ENCODE assay signal across 9 mouse cellular contexts in the genomic region with DNA sequence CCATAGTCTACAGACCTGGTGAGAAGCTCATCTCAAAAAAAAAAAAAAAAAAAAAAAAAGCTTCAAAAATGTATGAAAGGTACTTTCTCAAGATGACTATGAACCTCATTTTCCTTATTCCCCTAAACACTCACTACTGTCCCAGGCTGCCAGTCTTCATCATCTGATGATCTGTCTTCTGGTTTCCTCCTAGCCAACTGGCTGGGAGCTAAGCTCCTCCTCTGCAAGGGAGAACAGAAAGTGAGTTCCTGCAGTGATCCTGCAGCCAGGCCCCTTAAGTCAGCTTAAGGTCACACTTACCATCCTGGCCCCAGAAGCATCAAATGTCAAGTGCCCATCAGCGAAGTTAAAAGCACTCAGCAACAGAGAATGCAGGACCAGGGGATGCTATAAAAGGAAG. TPM values are rescaled to one million over a fixed set of nuclear protein-coding genes. Genes with fewer than 3 reads are reported as not detected.
DNase-seq lines count a peak whose midpoint lies in the region; ATAC-seq and TF ChIP-seq lines count a peak whose summit lies in the region.
"Had no signal": no experiment of that assay in that cellular context is flagged by ENCODE, and none has a peak within 500 bp of the region (broad histone marks: within the 10 kb centered on the region; RNA-seq: fewer than 3 reads in every experiment).

No protein-coding gene starts in this region.

- no peak for ATAC-seq in forebrain, embryonic 14.5 days
- ATAC-seq in liver, embryonic 15.5 days (ENCODE audit: insufficient read depth), result 0 out of 2 replicates have a peak, but pooled peaks have one; percentile 29

- no peaks in the 10 kb centered on the region for H3K27me3 ChIP-seq in ES-Bruce4 (ENCODE audit: control insufficient read depth, insufficient read depth, low read length, poor library complexity, severe bottlenecking)
- H3K27me3 ChIP-seq in forebrain, embryonic 14.5 days (replicated peaks; ENCODE audit: control insufficient read depth, insufficient read depth, low read length), result no peaks in the 10 kb centered on the region
- H3K27me3 ChIP-seq in liver, embryonic 15.5 days, result no peaks in the 10 kb centered on the region

- peak overlapping the region; percentile 96 for H3K4me3 ChIP-seq in ES-Bruce4 (ENCODE audit: low read depth, low read length)
- peak overlapping the region; percentile 46 for H3K4me3 ChIP-seq in forebrain, embryonic 14.5 days (ENCODE audit: low read depth, low read length)
- H3K4me3 ChIP-seq in liver, embryonic 15.5 days (replicated peaks), result peak overlapping the region; percentile 77

- WGBS in forebrain, embryonic 14.5 days, result 3% methylated on average over 1 of the region's 1 CpGs
- WGBS in liver, embryonic 15.5 days (ENCODE audit: insufficient replicate concordance), result 5% methylated on average over 1 of the region's 1 CpGs

- H3K9ac ChIP-seq in ES-Bruce4 (ENCODE audit: low read depth, poor library complexity, severe bottlenecking), result peak overlapping the region; percentile 84
- peak overlapping the region; percentile 66 for H3K9ac ChIP-seq in forebrain, embryonic 14.5 days (ENCODE audit: low read length)
- H3K9ac ChIP-seq in liver, embryonic 15.5 days, result peak overlapping the region; percentile 74

- TF ChIP-seq CTCF in ES-Bruce4 (IDR thresholded peaks at IDR 0.05; ENCODE audit: low read depth, low read length), result no peak

- no peak for TF ChIP-seq POLR2A in ES-Bruce4 (IDR thresholded peaks at IDR 0.05; ENCODE audit: insufficient read depth, low read length)

- H3K4me1 ChIP-seq in ES-Bruce4 (ENCODE audit: control insufficient read depth, insufficient read depth, low read length), result no peaks in the 10 kb centered on the region
- H3K4me1 ChIP-seq in forebrain, embryonic 14.5 days (ENCODE audit: control insufficient read depth, insufficient read depth, low read length), result peaks cover 9% of the 10 kb centered on the region
- peaks cover 45% of the 10 kb centered on the region for H3K4me1 ChIP-seq in liver, embryonic 15.5 days (replicated peaks)

- peak overlapping the region; percentile 68 for H3K4me2 ChIP-seq in forebrain, embryonic 14.5 days (ENCODE audit: low read length)
- H3K4me2 ChIP-seq in liver, embryonic 15.5 days, result peak overlapping the region; percentile 83

- no peak for TF ChIP-seq EP300 in ES-Bruce4 (IDR thresholded peaks at IDR 0.05; ENCODE audit: insufficient read depth, low read depth, low read length)

- peak; percentile 61 for DNase-seq in 3T3-L1 (ENCODE audit: low read depth, low spot score)
- no peak for DNase-seq in forebrain, embryonic 14.5 days (ENCODE audit: low spot score)
- no peak for DNase-seq in adrenal gland, postnatal 10 days
- no peak for DNase-seq in adipocyte (ENCODE audit: low spot score)
- no peak for DNase-seq in B cell, adult 2 months
- no peak for DNase-seq in cerebellum, adult 8-10 months

- H3K9me3 ChIP-seq in ES-Bruce4 (replicated peaks; ENCODE audit: control insufficient read depth, insufficient read depth, low read length, poor library complexity, severe bottlenecking), result no peaks in the 10 kb centered on the region
- H3K9me3 ChIP-seq in forebrain, embryonic 14.5 days (replicated peaks; ENCODE audit: control insufficient read depth, low read length), result no peaks in the 10 kb centered on the region
- H3K9me3 ChIP-seq in liver, embryonic 15.5 days (replicated peaks), result no peaks in the 10 kb centered on the region

- peaks cover 7% of the 10 kb centered on the region; the same call in 1 of the 2 replicates for H3K36me3 ChIP-seq in ES-Bruce4 (ENCODE audit: control insufficient read depth, insufficient read depth, low read length, poor library complexity, severe bottlenecking)
- 0 out of 2 replicates have a peak, but pooled peaks cover 4% of the 10 kb centered on the region for H3K36me3 ChIP-seq in forebrain, embryonic 14.5 days (ENCODE audit: control insufficient read depth, insufficient read depth, low read length)
- peaks cover 17% of the 10 kb centered on the region for H3K36me3 ChIP-seq in liver, embryonic 15.5 days (replicated peaks)

- H3K27ac ChIP-seq in ES-Bruce4 (ENCODE audit: insufficient read depth, low read length), result peak overlapping the region; percentile 60; the same call in 1 of the 2 replicates
- H3K27ac ChIP-seq in forebrain, embryonic 14.5 days (ENCODE audit: low read depth, low read length), result no peak overlapping the region
- peak overlapping the region; percentile 83 for H3K27ac ChIP-seq in liver, embryonic 15.5 days (replicated peaks)

RNA-seq across cellular contexts. Expression of a gene that starts 0.7 kb away (rescaled TPM):
- polyA plus RNA-seq in ES-Bruce4 (2011; ENCODE audit: insufficient read depth, insufficient read length, low read depth, missing spikeins), result 41.1 and 51.9 TPM in 2 replicates
- 18.1 and 18.2 TPM in 2 replicates for polyA plus RNA-seq in forebrain, embryonic 14.5 days (2014; fragmentation: Nextera tagmentation; extraction: Ambion mirVana)
- 26.0 and 26.8 TPM in 2 replicates for polyA plus RNA-seq in liver, embryonic 15.5 days (2015; fragmentation: Nextera tagmentation; extraction: Ambion mirVana)
- 1 to 10 TPM; 4.3 to 6.5 TPM for total RNA-seq in adrenal gland, postnatal 10 days (2021)

RNA-seq across cellular contexts. Expression of a gene that starts 0.9 kb away (rescaled TPM):
- polyA plus RNA-seq in ES-Bruce4 (2011; ENCODE audit: insufficient read depth, insufficient read length, low read depth, missing spikeins), result 33.6 and 39.1 TPM in 2 replicates
- polyA plus RNA-seq in forebrain, embryonic 14.5 days (2014; fragmentation: Nextera tagmentation; extraction: Ambion mirVana), result 54.8 and 56.0 TPM in 2 replicates
- polyA plus RNA-seq in liver, embryonic 15.5 days (2015; fragmentation: Nextera tagmentation; extraction: Ambion mirVana), result 11.5 and 12.4 TPM in 2 replicates
- 10 to 100 TPM; 66.1 to 73.4 TPM for total RNA-seq in adrenal gland, postnatal 10 days (2021)

RNA-seq across cellular contexts. Expression of a gene that starts 28.4 kb away (rescaled TPM):
- 1.2 and 1.5 TPM in 2 replicates for polyA plus RNA-seq in ES-Bruce4 (2011; ENCODE audit: insufficient read depth, insufficient read length, low read depth, missing spikeins)
- polyA plus RNA-seq in forebrain, embryonic 14.5 days (2014; fragmentation: Nextera tagmentation; extraction: Ambion mirVana), result 1.5 and 1.9 TPM in 2 replicates
- polyA plus RNA-seq in liver, embryonic 15.5 days (2015; fragmentation: Nextera tagmentation; extraction: Ambion mirVana), result 0.16 and 0.32 TPM in 2 replicates
- 10 to 100 TPM; 14.5 to 19.1 TPM for total RNA-seq in adrenal gland, postnatal 10 days (2021)

RNA-seq across cellular contexts. Expression of a gene that starts 44.6 kb away (rescaled TPM):
- 1.1 TPM in 1 of 2 replicates, not detected in the other for polyA plus RNA-seq in ES-Bruce4 (2011; ENCODE audit: insufficient read depth, insufficient read length, low read depth, missing spikeins)
- not detected in 2 replicates for polyA plus RNA-seq in forebrain, embryonic 14.5 days (2014; fragmentation: Nextera tagmentation; extraction: Ambion mirVana)
- 0.07 TPM in 1 of 2 replicates, not detected in the other for polyA plus RNA-seq in liver, embryonic 15.5 days (2015; fragmentation: Nextera tagmentation; extraction: Ambion mirVana)
- not detected for total RNA-seq in adrenal gland, postnatal 10 days (2021)
- total RNA-seq: hematopoietic stem cell, adult 5-6 weeks had no signal

RNA-seq across cellular contexts. Expression of a gene that starts 47.7 kb away (rescaled TPM):
- 38.3 and 42.7 TPM in 2 replicates for polyA plus RNA-seq in ES-Bruce4 (2011; ENCODE audit: insufficient read depth, insufficient read length, low read depth, missing spikeins)
- polyA plus RNA-seq in forebrain, embryonic 14.5 days (2014; fragmentation: Nextera tagmentation; extraction: Ambion mirVana), result 67.9 and 74.0 TPM in 2 replicates
- 25.5 and 27.6 TPM in 2 replicates for polyA plus RNA-seq in liver, embryonic 15.5 days (2015; fragmentation: Nextera tagmentation; extraction: Ambion mirVana)
- 10 to 100 TPM; 54.5 to 60.0 TPM for total RNA-seq in adrenal gland, postnatal 10 days (2021)

Comparison
In these comparisons a context has a peak if more than half of its experiments do, and no peak if none do; other contexts are left out.
1. H3K4me3 ChIP-seq: peak in every context shown above with its lines; median percentile 96 in ES-Bruce4; 77 in liver, embryonic 15.5 days; 46 in forebrain, embryonic 14.5 days.